Mouse (Mus musculus): ENCODE results near the gene 4930426L09Rik.

DNA sequence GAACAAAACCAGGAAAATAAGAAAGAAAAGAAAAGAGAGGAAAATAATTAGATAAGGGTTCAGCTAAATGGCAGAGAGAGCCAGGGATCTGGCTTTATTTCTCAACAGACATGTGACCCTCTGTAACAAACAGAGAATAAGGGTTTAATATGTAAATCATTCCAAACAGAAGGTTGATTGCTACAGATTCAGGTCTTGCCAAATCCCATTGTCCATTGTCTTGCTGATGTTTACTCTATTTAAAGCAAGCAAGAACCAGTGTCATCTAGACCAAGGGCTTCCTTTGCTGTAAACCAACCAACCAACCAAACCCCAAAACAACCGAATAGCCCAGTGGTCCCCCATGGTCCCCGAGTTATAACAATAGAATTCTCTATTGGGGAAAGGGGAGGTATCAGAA is 19.9 kb downstream of the 4930426L09Rik start:
- TF ChIP-seq POLR2A (IDR thresholded peaks at IDR 0.05; ENCODE audit: borderline replicate concordance, control insufficient read depth, low read depth, low read length) (no peak), CTCF (IDR thresholded peaks at IDR 0.05; ENCODE audit: control insufficient read depth, insufficient read depth, low read length) (no peak)

Measured in bone marrow, adult 2 months (tissue).